Mouse (Mus musculus) gastrocnemius, postnatal 4 days (tissue): ENCODE measurements around the gene Rffl. TPM values are rescaled to one million over a fixed set of nuclear protein-coding genes. Genes with fewer than 3 reads are reported as not detected.
A peak's percentile ranks its signal among the peaks of the same experiment; 100 is the strongest.

ENCODE experiments used
- DNase-seq, 2 experiments: peaks; one replicate each; pipeline ENCODE4 v3.0.0; 2021 to 2022; ENCODE audit warnings: low spot score in 2 of 2, mixed read lengths in 2 of 2
- total RNA-seq, 2 experiments: library from RNA; stranded (reverse); gene quantifications; 2 replicates each; pipeline ENCODE4 v1.2.3; 2021

The Rffl gene
- total RNA-seq, 2 experiments from 2014 or later = 5.4 to 6.0 TPM

- DNase-seq = no peak
Measured at GRCm38 (mm10) chr11:82875631-82876030, 4.6 kb upstream of the Rffl start.

DNA sequence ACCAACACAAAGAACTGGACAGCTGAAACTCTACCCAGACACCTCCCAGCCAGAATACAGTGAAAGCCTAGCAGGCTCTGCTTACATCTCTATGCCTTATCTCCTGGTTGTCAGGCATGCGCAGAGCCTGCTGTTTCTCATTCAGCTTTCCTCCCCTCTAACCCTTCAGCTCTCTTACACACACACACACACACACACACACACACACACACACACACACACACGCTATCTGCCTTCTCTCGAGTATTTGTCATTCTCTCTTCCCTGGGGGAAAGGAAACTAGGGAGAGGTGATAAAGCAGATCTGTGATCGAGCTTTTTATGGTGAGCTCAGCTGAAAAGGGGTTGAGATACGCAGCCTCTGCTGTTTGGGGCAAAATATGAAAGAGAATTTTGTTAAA lies 3.9 kb upstream of the Rffl start:
- DNase-seq = no peak

DNA sequence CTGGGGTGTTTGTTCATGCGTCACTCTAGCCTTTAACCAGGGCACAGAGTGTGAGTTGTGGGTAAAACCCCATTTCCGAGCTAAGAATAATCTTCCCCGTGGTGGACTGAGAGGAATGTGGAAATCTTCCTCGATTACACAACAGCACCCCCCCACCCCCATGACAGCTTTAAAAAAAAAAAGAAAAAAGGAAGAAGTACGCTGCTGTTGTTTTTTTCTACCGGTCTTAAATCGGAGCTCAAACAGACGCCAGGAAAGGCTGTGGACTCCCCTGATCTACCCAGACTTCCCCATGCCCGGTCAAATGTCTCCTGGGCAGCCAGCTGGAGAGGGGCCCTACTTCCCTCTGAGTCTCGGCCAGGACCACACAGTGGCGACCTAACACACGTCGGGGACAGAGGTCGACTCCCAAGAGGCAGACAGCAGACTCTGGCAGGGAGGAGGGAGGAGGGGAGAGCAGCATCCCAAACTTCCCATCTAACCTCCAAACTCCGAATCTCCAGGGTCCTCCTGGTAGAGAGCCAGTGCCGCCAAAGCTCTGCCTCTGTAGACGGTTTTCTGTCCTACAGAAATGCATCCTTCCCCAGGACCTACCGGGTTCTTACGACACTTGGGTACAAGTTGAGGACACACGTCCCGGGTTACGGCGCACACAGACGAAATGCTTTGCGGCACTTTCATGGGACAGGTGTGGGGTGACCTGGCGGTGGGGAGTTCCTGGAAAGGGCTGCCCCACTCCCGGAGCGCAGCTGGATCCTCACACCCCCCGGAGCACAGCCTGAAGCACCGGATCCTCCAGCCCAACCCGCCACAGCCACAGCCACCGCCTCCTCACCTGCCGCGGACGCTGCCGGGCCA lies 608 bp downstream of the Rffl start:
- DNase-seq = peak; percentile 21 to 34

- no peak for DNase-seq
Measured at GRCm38 (mm10) chr11:82869506-82870172, 1.4 kb downstream of the Rffl start.

DNA sequence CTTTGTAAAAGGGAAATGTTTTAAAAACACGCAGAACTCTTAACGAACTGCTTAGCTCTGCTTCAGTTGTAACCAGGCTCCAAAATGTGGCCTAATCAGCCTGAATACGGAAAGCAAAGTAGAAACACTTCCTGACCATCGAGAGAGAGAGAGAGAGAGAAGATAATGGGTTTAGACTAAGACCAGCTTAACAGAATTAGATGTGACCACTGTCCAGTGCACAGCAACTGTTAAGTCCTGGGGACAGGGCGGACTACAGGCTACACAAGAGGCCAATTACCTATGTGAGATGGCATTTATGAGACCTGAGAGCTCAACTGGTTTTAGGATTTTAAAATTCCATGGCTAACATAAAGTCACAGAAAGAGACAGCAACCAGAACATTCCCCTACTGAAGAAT lies 3.1 kb downstream of the Rffl start:
- no peak for DNase-seq

DNA sequence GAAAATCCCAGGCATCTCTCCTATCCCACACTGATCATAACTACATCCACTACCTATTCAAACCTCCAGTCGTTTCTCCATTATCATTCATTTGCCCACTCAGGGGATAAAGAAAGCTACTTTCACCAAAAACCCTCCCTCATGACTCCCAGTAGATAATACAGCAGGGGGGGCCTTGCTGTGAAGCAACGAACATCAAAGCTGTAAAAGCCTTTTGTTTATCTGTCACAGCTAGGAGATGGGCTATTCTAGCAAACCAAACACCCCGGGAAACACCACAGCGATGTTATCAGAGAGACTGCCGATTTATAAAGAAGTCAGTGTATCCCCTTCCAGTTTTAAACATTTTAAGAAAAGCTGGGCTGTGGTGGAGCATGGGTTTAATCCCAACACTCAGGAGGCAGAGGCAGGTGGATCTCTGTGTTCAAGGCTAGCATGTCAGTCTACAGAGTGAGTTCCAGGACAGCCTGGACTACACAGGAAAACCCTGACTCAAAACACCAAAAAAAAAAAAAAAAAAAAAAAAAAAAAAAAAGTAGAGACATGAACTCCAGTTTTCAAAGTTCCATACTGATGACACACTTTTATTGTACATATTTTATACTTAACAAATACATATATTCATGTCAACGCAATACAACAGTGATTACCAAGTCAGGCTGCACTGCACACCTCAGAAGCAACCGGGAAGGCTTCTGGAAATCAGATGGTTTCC lies 4.0 kb downstream of the Rffl start:
- no peak for DNase-seq

GRCm38 (mm10) chr11:82865957-82866356 lies 5.1 kb downstream of the Rffl start:
- no peak for DNase-seq

GRCm38 (mm10) chr11:82863488-82863931 lies 7.5 kb downstream of the Rffl start:
- no peak for DNase-seq

DNA sequence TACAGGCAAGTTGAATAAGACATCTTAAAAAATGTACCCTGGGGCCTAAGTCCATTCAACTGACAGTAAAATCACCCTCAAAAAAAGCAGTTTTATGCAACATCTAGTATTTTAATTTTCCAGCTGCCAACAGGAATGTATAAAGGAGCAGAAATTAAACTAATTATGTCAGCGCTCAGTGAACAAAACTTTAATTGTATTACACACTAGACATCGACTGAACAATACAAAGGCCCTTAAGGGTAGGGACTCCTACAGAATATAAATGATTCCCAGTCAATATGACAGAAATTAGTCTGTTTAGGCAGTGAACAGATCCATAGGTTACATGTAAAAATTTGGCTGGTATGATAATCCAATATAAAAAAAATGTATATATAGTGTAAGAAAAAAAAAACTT lies 8.0 kb downstream of the Rffl start:
- no peak for DNase-seq

DNA sequence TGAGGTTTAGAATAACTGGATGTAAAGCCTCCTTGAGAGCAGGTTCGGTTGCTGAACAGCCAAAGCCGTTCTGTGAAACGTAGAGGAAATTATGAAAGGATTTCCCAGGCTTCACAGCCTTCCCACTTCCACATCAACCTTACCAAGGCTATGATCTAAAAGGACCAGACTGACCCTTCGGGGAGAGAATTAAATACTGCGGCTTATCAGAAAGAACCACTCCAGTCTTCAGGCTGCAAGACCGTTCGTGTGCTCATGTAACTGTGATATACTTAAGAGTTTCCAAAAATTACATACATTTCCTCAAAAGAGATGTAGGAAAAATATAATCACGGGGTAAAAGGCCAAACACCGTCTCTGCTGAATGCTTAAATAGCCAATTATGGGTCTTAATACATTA lies 8.4 kb downstream of the Rffl start:
- no peak for DNase-seq

- DNase-seq = no peak
Measured at GRCm38 (mm10) chr11:82861558-82861957, 9.5 kb downstream of the Rffl start.

- DNase-seq = no peak
Measured at GRCm38 (mm10) chr11:82860759-82861158, 10.3 kb downstream of the Rffl start.

GRCm38 (mm10) chr11:82857307-82857848 lies 13.6 kb downstream of the Rffl start:
- DNase-seq = no peak

GRCm38 (mm10) chr11:82856032-82856431 lies 15.0 kb downstream of the Rffl start:
- no peak for DNase-seq

DNA sequence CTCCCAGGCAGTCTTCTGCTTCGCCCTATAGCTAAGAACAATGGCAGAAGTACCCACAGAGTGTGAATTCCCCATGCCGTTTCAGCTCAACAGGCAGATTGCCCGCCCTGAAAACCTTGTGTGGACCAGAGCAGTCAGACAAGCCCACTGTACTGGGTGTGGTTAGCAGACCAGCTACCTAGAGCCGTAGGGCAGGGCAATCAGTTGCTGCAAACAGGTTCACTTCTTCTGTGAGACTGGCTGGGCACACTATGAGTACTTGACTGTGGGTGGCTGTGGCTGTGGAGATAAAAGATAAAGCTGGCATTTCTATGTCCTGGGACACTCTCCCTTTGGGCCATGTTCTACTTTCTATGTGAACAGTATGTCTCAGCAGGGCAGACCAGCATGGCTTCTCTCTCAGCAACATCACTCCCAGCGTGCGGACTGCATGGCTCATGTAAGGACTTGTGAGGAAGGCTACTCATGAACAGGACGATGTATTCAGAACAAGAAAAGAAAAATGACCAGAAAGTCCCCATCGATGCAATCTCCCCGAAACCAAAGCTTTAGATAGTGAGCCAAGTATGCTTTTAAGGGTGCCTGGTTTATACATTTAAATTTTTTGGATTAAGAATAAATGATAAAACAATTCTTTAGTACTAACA lies 15.6 kb downstream of the Rffl start:
- no peak for DNase-seq

- DNase-seq = no peak
Measured at GRCm38 (mm10) chr11:82854111-82854510, 16.9 kb downstream of the Rffl start.

- no peak for DNase-seq
Measured at GRCm38 (mm10) chr11:82852958-82853357, 18.1 kb downstream of the Rffl start.

DNA sequence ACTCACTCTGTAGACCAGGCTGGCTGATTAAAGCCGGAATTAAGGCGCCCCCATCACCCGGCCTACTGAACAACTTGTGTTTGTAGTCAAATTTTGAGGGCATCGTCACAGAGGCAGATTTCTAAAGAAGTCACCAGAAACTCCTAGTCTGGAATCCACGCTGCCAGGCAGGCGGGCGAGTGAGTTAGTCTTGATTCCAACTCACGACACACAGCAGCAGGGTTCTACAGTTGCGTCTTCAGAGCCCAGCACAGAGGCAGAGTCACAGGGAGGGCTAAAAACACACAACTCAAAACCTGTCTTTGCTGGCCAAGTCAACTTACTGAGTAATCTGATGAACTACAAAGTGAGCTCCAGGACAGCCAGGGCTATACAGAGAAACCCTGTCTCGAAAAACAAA lies 18.5 kb downstream of the Rffl start:
- no peak for DNase-seq

GRCm38 (mm10) chr11:82852115-82852514 lies 18.9 kb downstream of the Rffl start:
- DNase-seq = no peak

GRCm38 (mm10) chr11:82850259-82850658 lies 20.8 kb downstream of the Rffl start:
- no peak for DNase-seq

- no peak for DNase-seq
Measured at GRCm38 (mm10) chr11:82847571-82848000, 23.4 kb downstream of the Rffl start.
